ENCODE assay signal across 16 mouse cellular contexts in the genomic region with DNA sequence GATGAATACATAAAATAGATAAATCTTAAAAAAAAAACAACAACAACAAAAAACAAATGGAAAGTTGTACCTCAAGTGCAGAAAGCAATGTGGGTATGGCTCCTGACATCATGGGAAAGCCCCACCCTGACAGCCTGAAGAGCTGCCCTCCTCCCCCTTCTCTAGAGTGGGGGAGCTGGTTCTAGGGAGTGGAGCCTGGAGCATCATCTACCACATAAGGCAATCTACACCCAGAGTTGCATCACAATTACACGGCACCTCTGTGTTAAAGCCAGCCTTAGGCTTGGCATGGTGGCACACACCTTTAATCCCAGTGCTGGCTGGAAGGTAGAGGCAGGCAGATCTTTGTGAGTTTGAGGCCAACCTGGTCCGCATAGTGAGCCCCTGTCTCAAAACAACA.
"Had no signal": no experiment of that assay in that cellular context is flagged by ENCODE, and none has a peak within 500 bp of the region (broad histone marks: within the 10 kb centered on the region; RNA-seq: fewer than 3 reads in every experiment).

No protein-coding gene starts in this region.

- H3K4me2 ChIP-seq: liver, embryonic 11.5 days; liver, embryonic 15.5 days; lung, embryonic 14.5 days; midbrain, embryonic 12.5 days; neural tube, embryonic 15.5 days had no signal

- H3K9ac ChIP-seq: liver, embryonic 15.5 days; lung, embryonic 14.5 days; midbrain, embryonic 12.5 days; neural tube, embryonic 15.5 days had no signal

- DNase-seq: kidney, postnatal 10 days; kidney, postnatal 4 days; lung, embryonic 14.5 days; lung, postnatal 14 days; right cerebral cortex, adult 18-20 months; right cerebral cortex, postnatal 25 days; thymus, postnatal 4 days had no signal

- H3K4me3 ChIP-seq: layer of hippocampus, adult 2 months; limb, embryonic 10.5 days; liver, embryonic 15.5 days; megakaryocyte, embryonic 14.5 days; midbrain, embryonic 12.5 days; neural tube, embryonic 15.5 days had no signal

- H3K9me3 ChIP-seq: limb, embryonic 10.5 days; liver, embryonic 15.5 days; megakaryocyte, embryonic 14.5 days; midbrain, embryonic 12.5 days; neural tube, embryonic 15.5 days had no signal

- H3K27ac ChIP-seq: layer of hippocampus, adult 2 months; limb, embryonic 10.5 days; liver, embryonic 15.5 days; macrophage; midbrain, embryonic 12.5 days; neural tube, embryonic 15.5 days; stomach, postnatal 0 days had no signal

- H3K27me3 ChIP-seq: liver, embryonic 15.5 days; megakaryocyte, embryonic 14.5 days; midbrain, embryonic 12.5 days; neural tube, embryonic 15.5 days had no signal

- H3K36me3 ChIP-seq: liver, embryonic 15.5 days; midbrain, embryonic 12.5 days; neural tube, embryonic 15.5 days had no signal
